Comparison of ENCODE assay signal across 8 mouse cellular contexts in genomic region chr7:140941222-140942051, GRCm38 (mm10). TPM values are rescaled to one million over a fixed set of nuclear protein-coding genes. Genes with fewer than 3 reads are reported as not detected.
DNase-seq lines count a peak whose midpoint lies in the region; ATAC-seq and TF ChIP-seq lines count a peak whose summit lies in the region.

TSS of gene Pgghg (plus strand) at chr7:140941391.

- TF ChIP-seq RAD21 in CH12.LX (IDR thresholded peaks at IDR 0.05; ENCODE audit: low read depth, low read length), result peak; percentile 34

- H3K4me2 ChIP-seq in CH12.LX (ENCODE audit: insufficient read depth, low read depth, poor library complexity, severe bottlenecking), result peak within 1 kb of the TSS; percentile 33
- peak within 1 kb of the TSS; percentile 77 for H3K4me2 ChIP-seq in heart, embryonic 13.5 days
- H3K4me2 ChIP-seq in kidney, embryonic 16.5 days (replicated peaks; ENCODE audit: low read depth, low read length), result peak within 1 kb of the TSS; percentile 75
- H3K4me2 ChIP-seq in liver, postnatal 0 days (ENCODE audit: low read depth, low read length), result peak within 1 kb of the TSS; percentile 78
- peak within 1 kb of the TSS; percentile 58 for H3K4me2 ChIP-seq in neural tube, embryonic 12.5 days (replicated peaks)

- H3K27ac ChIP-seq in CH12.LX (ENCODE audit: insufficient read depth, low read depth), result peak within 1 kb of the TSS; percentile 81
- peak within 1 kb of the TSS; percentile 91 for H3K27ac ChIP-seq in heart, embryonic 13.5 days (replicated peaks)
- H3K27ac ChIP-seq in kidney, embryonic 16.5 days (ENCODE audit: low read length), result peak within 1 kb of the TSS; percentile 83
- peak within 1 kb of the TSS; percentile 97 for H3K27ac ChIP-seq in liver, postnatal 0 days (ENCODE audit: low read depth)
- H3K27ac ChIP-seq in neural tube, embryonic 12.5 days, result no peak within 1 kb of the TSS
- peak within 1 kb of the TSS; percentile 81 for H3K27ac ChIP-seq in testis, adult 2 months (ENCODE audit: control insufficient read depth, insufficient read depth, low read depth, low read length)

- H3K27me3 ChIP-seq in CH12.LX (replicated peaks), result no peaks in the 10 kb centered on the region
- H3K27me3 ChIP-seq in erythroblast, embryonic 14.5 days (ENCODE audit: control insufficient read depth), result peaks cover 7% of the 10 kb centered on the region
- H3K27me3 ChIP-seq in heart, embryonic 13.5 days (replicated peaks), result peaks cover 22% of the 10 kb centered on the region; the same call in 1 of the 2 replicates
- H3K27me3 ChIP-seq in kidney, embryonic 16.5 days (ENCODE audit: insufficient read depth, low read length), result no peaks in the 10 kb centered on the region; the same call in 1 of the 2 replicates
- no peaks in the 10 kb centered on the region for H3K27me3 ChIP-seq in liver, postnatal 0 days (ENCODE audit: insufficient read depth, low read length)
- H3K27me3 ChIP-seq in neural tube, embryonic 12.5 days (replicated peaks), result no peaks in the 10 kb centered on the region
- H3K27me3 ChIP-seq in testis, adult 2 months (ENCODE audit: control insufficient read depth, insufficient read depth, low read length), result no peaks in the 10 kb centered on the region

- peak; percentile 79 for ATAC-seq in heart, embryonic 13.5 days (ENCODE audit: extremely low read depth, insufficient number of reproducible peaks, low FRiP score, low TSS enrichment)
- ATAC-seq in kidney, embryonic 16.5 days (ENCODE audit: low FRiP score, low TSS enrichment), result peak; percentile 87
- ATAC-seq in liver, postnatal 0 days, result peak; percentile 94
- peak; percentile 87 for ATAC-seq in neural tube, embryonic 12.5 days (ENCODE audit: low FRiP score, low read depth)

- peak; percentile 76 for TF ChIP-seq EP300 in CH12.LX (IDR thresholded peaks at IDR 0.05; ENCODE audit: low read length)
- TF ChIP-seq EP300 in liver, postnatal 0 days (IDR thresholded peaks at IDR 0.05; ENCODE audit: low read depth), result peak; percentile 33; the same call in 1 of the 2 replicates

- peaks cover 6 to 20% of the 10 kb centered on the region in 2 experiments for H3K36me3 ChIP-seq in CH12.LX (replicated peaks in 1 of 2; ENCODE audit: control insufficient read depth in 1 of 2, insufficient read depth in 1 of 2, low read length in 1 of 2)
- H3K36me3 ChIP-seq in erythroblast, embryonic 14.5 days (ENCODE audit: control insufficient read depth), result peaks cover 13% of the 10 kb centered on the region; the same call in 1 of the 2 replicates
- peaks cover 17% of the 10 kb centered on the region for H3K36me3 ChIP-seq in heart, embryonic 13.5 days
- peaks cover 4% of the 10 kb centered on the region; the same call in 1 of the 2 replicates for H3K36me3 ChIP-seq in kidney, embryonic 16.5 days (ENCODE audit: insufficient read depth, low read length)
- H3K36me3 ChIP-seq in liver, postnatal 0 days (replicated peaks; ENCODE audit: insufficient read depth, low read length), result peaks cover 15% of the 10 kb centered on the region; the same call in 1 of the 2 replicates
- no peaks in the 10 kb centered on the region for H3K36me3 ChIP-seq in neural tube, embryonic 12.5 days
- no peaks in the 10 kb centered on the region for H3K36me3 ChIP-seq in testis, adult 2 months (ENCODE audit: control insufficient read depth, insufficient read depth, low read length)

- H3K9ac ChIP-seq in CH12.LX (ENCODE audit: insufficient read depth, low read depth), result peak within 1 kb of the TSS; percentile 46
- H3K9ac ChIP-seq in heart, embryonic 13.5 days, result peak within 1 kb of the TSS; percentile 91
- H3K9ac ChIP-seq in kidney, embryonic 16.5 days (replicated peaks; ENCODE audit: low read length), result peak within 1 kb of the TSS; percentile 80
- peak within 1 kb of the TSS; percentile 75 for H3K9ac ChIP-seq in liver, postnatal 0 days (replicated peaks)
- peak within 1 kb of the TSS; percentile 54 for H3K9ac ChIP-seq in neural tube, embryonic 12.5 days

- H3K4me1 ChIP-seq in CH12.LX (ENCODE audit: control insufficient read depth in 1 of 2, insufficient read depth in 2 of 2), result peaks cover 22 to 54% of the 10 kb centered on the region in 2 experiments
- H3K4me1 ChIP-seq in erythroblast, embryonic 14.5 days (ENCODE audit: control insufficient read depth), result peaks cover 14% of the 10 kb centered on the region
- peaks cover 38% of the 10 kb centered on the region for H3K4me1 ChIP-seq in heart, embryonic 13.5 days
- H3K4me1 ChIP-seq in kidney, embryonic 16.5 days (ENCODE audit: insufficient read depth, low read length), result peaks cover 26% of the 10 kb centered on the region; the same call in 1 of the 2 replicates
- peaks cover 22% of the 10 kb centered on the region for H3K4me1 ChIP-seq in liver, postnatal 0 days (ENCODE audit: insufficient read depth)
- H3K4me1 ChIP-seq in neural tube, embryonic 12.5 days, result peaks cover 12% of the 10 kb centered on the region; the same call in 1 of the 2 replicates
- H3K4me1 ChIP-seq in testis, adult 2 months (ENCODE audit: control insufficient read depth, insufficient read depth, low read length), result no peaks in the 10 kb centered on the region

- no peaks in the 10 kb centered on the region for H3K79me2 ChIP-seq in CH12.LX (replicated peaks; ENCODE audit: control insufficient read depth, extremely low read depth, insufficient read depth, poor library complexity, severe bottlenecking)

- H3K9me3 ChIP-seq in CH12.LX (replicated peaks; ENCODE audit: low read length), result no peaks in the 10 kb centered on the region
- H3K9me3 ChIP-seq in erythroblast, embryonic 14.5 days (ENCODE audit: control insufficient read depth, low read length), result no peaks in the 10 kb centered on the region
- H3K9me3 ChIP-seq in heart, embryonic 13.5 days, result no peaks in the 10 kb centered on the region
- no peaks in the 10 kb centered on the region for H3K9me3 ChIP-seq in kidney, embryonic 16.5 days (ENCODE audit: low read length)
- H3K9me3 ChIP-seq in liver, postnatal 0 days (ENCODE audit: low read length), result no peaks in the 10 kb centered on the region
- H3K9me3 ChIP-seq in neural tube, embryonic 12.5 days, result no peaks in the 10 kb centered on the region

- in situ Hi-C loops in CH12.LX (cut with MboI; ENCODE audit: low pct_ligation_motif_present, low pct_unique_long_range_greater_than_20kb, low sequenced_read_pairs), result no loop called here

- peak; percentile 47 to 71; a peak in 3 of 4 replicates for TF ChIP-seq CTCF in CH12.LX (conservative IDR thresholded peaks at IDR 0.05 in 1 of 2, IDR thresholded peaks at IDR 0.05 in 1 of 2; ENCODE audit: low read depth in 2 of 2, low read length in 2 of 2)
- peak; percentile 91 for TF ChIP-seq CTCF in brain, embryonic 14.5 days (IDR thresholded peaks at IDR 0.05; ENCODE audit: borderline replicate concordance, extremely low read depth, insufficient read depth, insufficient read length)
- TF ChIP-seq CTCF in liver, postnatal 0 days (IDR thresholded peaks at IDR 0.05; ENCODE audit: low read depth), result peak; percentile 94
- peak; percentile 68; the same call in 1 of the 2 replicates for TF ChIP-seq CTCF in testis, adult 2 months (IDR thresholded peaks at IDR 0.05; ENCODE audit: control insufficient read depth, insufficient read depth, insufficient replicate concordance, low read depth, low read length)

- peak within 1 kb of the TSS; percentile 23 to 47 (median 26) for H3K4me3 ChIP-seq in CH12.LX (replicated peaks in 1 of 3; ENCODE audit: low read depth in 2 of 3, low read length in 2 of 3, poor library complexity in 1 of 3)
- peak within 1 kb of the TSS; percentile 71 for H3K4me3 ChIP-seq in erythroblast, embryonic 14.5 days (replicated peaks)
- peak within 1 kb of the TSS; percentile 66 for H3K4me3 ChIP-seq in heart, embryonic 13.5 days
- H3K4me3 ChIP-seq in kidney, embryonic 16.5 days (ENCODE audit: low read length), result peak within 1 kb of the TSS; percentile 61
- peak within 1 kb of the TSS; percentile 66 for H3K4me3 ChIP-seq in liver, postnatal 0 days (ENCODE audit: low read depth, low read length)
- H3K4me3 ChIP-seq in neural tube, embryonic 12.5 days, result peak within 1 kb of the TSS; percentile 46
- H3K4me3 ChIP-seq in testis, adult 2 months (ENCODE audit: control insufficient read depth, low read depth, low read length), result peak within 1 kb of the TSS; percentile 81

- dilution Hi-C loops in CH12.LX (cut with MboI; ENCODE audit: extremely low pct_ligation_motif_present, extremely low pct_unique_long_range_greater_than_20kb, low sequenced_read_pairs), result no loop called here

- TF ChIP-seq POLR2A in CH12.LX (IDR thresholded peaks at IDR 0.05; ENCODE audit: low read depth, low read length), result peak; percentile 68
- no peak for TF ChIP-seq POLR2A in brain, embryonic 14.5 days (IDR thresholded peaks at IDR 0.05; ENCODE audit: borderline replicate concordance, extremely low read depth, insufficient read depth, insufficient read length, poor library complexity, severe bottlenecking)
- no peak for TF ChIP-seq POLR2A in testis, adult 2 months (IDR thresholded peaks at IDR 0.05; ENCODE audit: control insufficient read depth, low read depth, low read length)

- peak; percentile 90 for DNase-seq in CH12.LX (ENCODE audit: extremely low read depth)
- DNase-seq in brain, embryonic 14.5 days (ENCODE audit: low read depth), result peak; percentile 86
- peak; percentile 92 for DNase-seq in liver, postnatal 0 days

- 3% methylated on average over 33 of the region's 33 CpGs for WGBS in heart, embryonic 13.5 days
- WGBS in kidney, embryonic 16.5 days, result 2% methylated on average over 33 of the region's 33 CpGs
- under 1% methylated on average over 33 of the region's 33 CpGs for WGBS in liver, postnatal 0 days (ENCODE audit: insufficient replicate concordance)
- WGBS in neural tube, embryonic 12.5 days, result 3% methylated on average over 33 of the region's 33 CpGs

TF ChIP-seq in CH12.LX, 34 proteins besides CTCF, POLR2A, EP300 and RAD21 (continues in another document):
- TF ChIP-seq JUN (IDR thresholded peaks at IDR 0.05; ENCODE audit: insufficient read depth, low read depth, low read length) (peak; percentile 32; the same call in 1 of the 2 replicates), PAX5 (IDR thresholded peaks at IDR 0.05; ENCODE audit: low read length) (no peak), HCFC1 (IDR thresholded peaks at IDR 0.05; ENCODE audit: low read depth, low read length) (no peak; the same call in 1 of the 2 replicates), SMC3 (IDR thresholded peaks at IDR 0.05; ENCODE audit: low read depth, low read length) (no peak; the same call in 1 of the 2 replicates), ELF1 (IDR thresholded peaks at IDR 0.05; ENCODE audit: low read depth, low read length) (peak; percentile 15)

RNA-seq across cellular contexts. Expression of gene Pgghg, which starts in this region (rescaled TPM):
- total RNA-seq in CH12.LX (2012; rRNA removed), result 3.3 and 3.7 TPM in 2 replicates
- total RNA-seq in CH12.LX (2014; rRNA removed), result 3.2 and 4.0 TPM in 2 replicates
- 3.1 and 3.6 TPM in 2 replicates for polyA plus RNA-seq in CH12.LX (2012; ENCODE audit: insufficient read length, low read depth)
- polyA plus RNA-seq in brain, embryonic 14.5 days (2012; rRNA removed), result 13.2 and 18.9 TPM in 2 replicates
- 0.05 and 0.32 TPM in 2 replicates for polyA plus RNA-seq in erythroblast, embryonic 14.5 days (2012)
- polyA plus RNA-seq in heart, embryonic 13.5 days (2015; fragmentation: Nextera tagmentation; extraction: Ambion mirVana), result 13.1 and 13.8 TPM in 2 replicates
- 25.3 and 26.6 TPM in 2 replicates for polyA plus RNA-seq in kidney, embryonic 16.5 days (2015; fragmentation: Nextera tagmentation; extraction: Ambion mirVana)
- 5.5 and 6.3 TPM in 2 replicates for polyA plus RNA-seq in liver, postnatal 0 days (2015; fragmentation: Nextera tagmentation; extraction: Ambion mirVana)
- 11.2 and 12.2 TPM in 2 replicates for polyA plus RNA-seq in neural tube, embryonic 12.5 days (2016; fragmentation: Nextera tagmentation; extraction: Ambion mirVana)
- polyA plus RNA-seq in testis, adult 2 months (2012; rRNA removed), result 2.0 and 2.4 TPM in 2 replicates

Comparison
In these comparisons a context has a peak if more than half of its experiments do, and no peak if none do; other contexts are left out.
1. H3K4me3 ChIP-seq: peak in every context shown above with its lines; median percentile 81 in testis, adult 2 months; 71 in erythroblast, embryonic 14.5 days; 66 in heart, embryonic 13.5 days; 66 in liver, postnatal 0 days; 61 in kidney, embryonic 16.5 days; 46 in neural tube, embryonic 12.5 days; 26 in CH12.LX.